Mouse (Mus musculus) kidney, postnatal 10 days (tissue): Measurements from ENCODE around the gene Atp10a.

ENCODE experiments used
- DNase-seq: peaks from one replicate; pipeline ENCODE4 v3.0.0; 2021; ENCODE audit warnings: mixed read lengths

The Atp10a gene

DNA sequence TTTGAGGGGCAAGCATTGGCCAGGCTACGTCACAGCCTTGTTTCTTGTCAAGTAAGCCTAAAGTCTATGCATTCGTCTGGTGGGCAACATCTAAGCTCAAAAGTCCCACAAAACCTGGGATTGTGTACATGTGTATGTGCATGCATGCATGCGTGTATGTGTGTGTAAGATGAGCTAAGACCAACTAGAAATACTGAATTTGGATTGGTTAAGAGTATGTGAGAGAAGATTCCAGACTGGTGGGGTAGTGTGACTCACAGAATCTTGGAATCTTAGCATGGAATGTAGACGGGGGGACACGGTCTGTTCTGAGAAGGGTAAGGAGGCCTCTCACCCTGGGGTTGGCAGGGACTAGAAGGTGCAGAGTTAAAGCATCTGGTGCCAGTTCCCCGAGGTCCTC is at the start of gene Atp10a:
Gene Atp10a (plus strand): TSS at position 301 of the 400 bp plus-strand sequence.
- no peak for DNase-seq

DNA sequence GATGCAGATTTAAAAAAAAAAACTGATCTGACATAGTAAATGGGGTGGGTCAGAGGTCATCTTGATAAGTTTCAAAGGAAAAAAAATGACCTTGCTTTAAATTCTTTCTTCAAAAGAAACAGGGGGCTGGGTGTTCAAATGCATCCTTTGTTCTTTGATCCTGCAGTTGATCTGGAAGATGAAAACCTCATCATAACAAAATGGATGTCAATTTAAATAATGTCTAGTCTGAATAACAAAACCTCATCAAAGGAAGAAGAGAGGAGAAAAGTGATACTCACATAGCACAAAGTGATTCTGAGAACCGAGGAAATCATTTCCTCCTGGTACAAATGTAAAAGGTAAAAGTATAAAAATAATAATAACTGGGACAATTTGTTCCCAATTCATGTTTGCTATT is 37.9 kb upstream of the Atp10a start:
- no peak for DNase-seq

DNA sequence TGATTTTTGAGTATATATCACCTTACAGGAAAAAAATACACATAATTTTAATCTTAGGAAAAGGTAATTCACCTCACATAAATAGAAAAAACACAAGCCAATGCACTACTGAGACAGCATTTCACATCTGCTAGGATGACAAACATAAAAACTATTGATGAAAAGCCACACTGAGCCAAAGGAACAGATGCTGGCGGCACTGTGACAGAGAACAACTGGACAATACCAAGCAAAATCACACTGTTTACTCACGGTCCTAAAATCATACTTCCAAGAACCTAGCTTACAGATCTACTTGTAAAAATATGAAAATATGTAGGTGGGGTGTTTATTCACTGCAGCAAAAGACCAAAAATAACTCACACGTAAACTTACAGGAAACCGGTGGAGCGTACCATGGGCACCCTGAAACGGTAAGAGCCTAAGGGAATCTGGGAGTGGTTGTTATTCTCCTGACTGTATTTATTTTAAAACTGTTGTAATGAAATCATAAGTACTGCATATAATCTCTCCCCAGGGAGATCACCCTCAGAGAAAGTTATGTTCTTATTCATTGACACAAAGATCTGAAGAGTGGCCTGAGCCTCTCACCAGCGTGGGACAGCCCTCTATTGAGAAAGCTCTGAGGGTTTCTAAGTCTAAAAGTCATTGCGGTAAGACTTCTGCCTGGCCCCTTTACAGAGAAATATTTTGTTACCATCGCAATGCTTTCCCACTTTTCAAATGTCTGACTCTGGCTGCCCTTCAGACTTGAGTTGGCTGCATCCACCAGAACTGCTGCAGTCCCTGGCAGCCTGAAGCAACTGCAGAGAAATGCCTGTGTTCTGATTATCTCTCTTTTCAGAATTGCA is 29.4 kb upstream of the Atp10a start:
- peak; percentile 5 for DNase-seq

DNA sequence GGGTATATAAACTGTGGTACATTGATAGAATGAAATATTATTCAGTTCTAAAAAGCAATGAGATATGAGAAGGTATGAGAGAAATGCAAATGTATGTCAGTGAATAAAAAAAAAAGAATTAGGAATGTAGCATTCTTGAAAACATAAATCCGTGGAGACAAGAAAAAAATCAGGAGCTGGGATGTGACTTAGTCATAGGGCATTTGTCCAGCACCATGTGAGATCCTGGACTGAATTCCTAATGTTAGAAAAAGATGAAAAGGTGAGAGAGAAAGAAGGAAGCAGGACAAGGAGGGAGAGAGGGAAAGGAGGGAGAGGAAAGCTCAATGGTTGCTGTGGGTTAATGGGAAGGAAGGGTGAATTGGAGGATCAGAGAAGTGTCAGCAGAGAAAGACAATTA is 28.6 kb upstream of the Atp10a start:
- DNase-seq = no peak

DNA sequence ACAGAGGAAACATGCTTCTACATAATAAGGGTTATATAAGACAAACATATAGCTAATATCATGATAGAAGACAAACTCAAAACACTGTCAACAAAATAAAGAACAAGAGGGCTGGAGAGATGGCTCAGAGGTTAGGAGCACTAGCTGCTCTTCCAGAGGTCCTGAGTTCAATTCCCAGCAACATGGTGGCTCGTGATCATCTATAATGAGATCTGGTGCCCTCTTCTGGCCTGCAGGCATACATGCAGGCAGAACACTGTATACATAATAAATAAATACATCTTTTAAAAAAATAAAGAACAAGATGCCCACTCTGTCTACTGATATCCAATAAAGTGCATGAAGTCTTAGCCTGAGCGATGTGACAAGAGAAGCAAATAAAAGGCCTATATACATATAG is 26.7 kb upstream of the Atp10a start:
- DNase-seq = no peak

DNA sequence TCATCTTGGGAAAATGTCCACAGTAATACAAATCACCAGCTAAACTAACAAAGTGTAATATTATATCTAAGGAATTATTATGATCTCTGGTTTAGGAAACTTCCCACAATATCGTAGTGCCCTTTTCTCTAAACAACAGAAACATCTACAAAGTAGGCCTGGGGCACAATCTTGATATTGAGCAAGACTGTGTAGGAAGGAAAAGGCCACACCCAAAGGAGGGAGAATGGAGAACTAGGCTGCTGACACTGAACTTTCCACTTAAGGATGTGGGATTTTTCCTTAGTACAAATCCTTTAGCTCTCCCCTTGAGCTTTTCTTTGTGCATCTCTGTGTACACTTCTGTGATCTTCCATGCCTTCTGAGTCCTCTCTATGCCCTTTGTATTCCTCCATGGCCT is 22.3 kb upstream of the Atp10a start:
- DNase-seq = no peak

DNA sequence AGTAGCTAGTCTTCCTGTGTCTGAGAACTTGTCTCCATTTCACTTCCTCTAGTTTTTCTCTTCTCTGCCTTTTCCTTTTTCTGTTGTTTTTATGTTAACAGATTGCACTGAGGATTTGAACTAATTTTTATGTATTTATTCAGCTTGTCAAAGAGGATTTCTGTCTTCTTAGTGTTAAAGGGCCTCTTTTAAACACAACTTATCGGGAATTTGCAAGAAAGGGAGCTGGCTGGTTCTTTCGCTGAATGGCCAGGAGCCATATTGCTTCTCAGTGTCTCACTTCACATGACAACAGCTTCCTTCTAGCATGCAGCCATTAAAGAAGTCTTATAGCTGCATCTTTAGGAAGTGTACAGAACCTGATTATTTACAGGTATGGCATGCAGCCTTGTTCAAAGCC is 16.3 kb upstream of the Atp10a start:
- DNase-seq = no peak

DNA sequence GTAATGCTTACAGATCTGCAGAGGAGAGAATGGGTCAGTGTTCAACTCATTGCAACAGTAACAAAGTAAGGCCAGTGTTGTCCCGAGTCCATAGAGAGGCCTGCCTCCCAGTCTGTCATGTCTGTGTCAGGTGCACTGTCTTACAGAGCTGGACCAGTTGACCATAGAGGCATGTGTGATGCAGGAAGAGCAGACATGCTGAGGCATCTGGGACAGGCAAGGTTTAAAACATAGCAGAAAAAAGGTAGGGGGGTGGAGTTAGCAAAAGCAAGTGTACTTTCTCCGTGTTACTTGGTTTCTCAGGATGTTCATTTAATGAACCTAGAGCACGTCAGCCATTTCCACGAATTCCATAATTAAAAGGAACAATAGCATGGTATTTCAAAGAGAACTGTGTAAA is 15.5 kb upstream of the Atp10a start:
- no peak for DNase-seq

DNA sequence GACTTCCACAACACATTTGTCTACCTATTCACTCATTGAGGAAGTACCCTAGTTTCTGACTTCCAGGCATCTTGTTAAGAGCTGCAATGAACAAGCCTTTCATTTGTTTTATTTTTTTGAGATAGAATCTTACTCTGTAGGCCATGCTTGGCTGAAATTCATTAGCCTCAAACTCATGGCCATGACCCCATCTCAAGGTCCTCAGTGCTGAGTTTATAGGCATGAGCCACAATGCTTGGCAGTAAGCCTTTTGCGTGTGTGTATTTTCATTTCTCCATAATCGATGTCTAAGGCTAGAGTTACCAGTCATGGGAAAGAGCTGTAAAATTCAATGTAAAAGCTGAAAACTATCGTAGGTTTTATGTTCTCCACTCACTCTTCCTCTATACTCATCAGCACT is 14.1 kb upstream of the Atp10a start:
- DNase-seq = no peak

DNA sequence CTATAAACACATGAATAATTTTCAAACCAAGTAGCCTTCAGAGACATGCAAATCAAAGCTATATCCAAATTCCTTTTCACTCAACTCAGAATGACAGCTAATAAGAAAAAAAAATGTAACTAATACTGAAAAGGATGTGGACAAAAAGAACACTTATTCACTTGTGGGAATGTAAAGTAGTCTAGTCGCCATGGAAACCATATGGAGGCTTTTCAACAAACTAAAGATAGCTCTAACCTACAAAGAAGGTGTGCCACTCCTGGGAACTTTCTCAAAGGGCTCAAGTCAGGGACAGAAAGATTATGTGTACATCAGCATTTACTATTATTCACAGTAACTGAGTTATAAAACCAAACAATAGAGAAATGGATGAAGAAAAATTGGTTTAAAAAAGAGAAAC is 8.6 kb upstream of the Atp10a start:
- no peak for DNase-seq

DNA sequence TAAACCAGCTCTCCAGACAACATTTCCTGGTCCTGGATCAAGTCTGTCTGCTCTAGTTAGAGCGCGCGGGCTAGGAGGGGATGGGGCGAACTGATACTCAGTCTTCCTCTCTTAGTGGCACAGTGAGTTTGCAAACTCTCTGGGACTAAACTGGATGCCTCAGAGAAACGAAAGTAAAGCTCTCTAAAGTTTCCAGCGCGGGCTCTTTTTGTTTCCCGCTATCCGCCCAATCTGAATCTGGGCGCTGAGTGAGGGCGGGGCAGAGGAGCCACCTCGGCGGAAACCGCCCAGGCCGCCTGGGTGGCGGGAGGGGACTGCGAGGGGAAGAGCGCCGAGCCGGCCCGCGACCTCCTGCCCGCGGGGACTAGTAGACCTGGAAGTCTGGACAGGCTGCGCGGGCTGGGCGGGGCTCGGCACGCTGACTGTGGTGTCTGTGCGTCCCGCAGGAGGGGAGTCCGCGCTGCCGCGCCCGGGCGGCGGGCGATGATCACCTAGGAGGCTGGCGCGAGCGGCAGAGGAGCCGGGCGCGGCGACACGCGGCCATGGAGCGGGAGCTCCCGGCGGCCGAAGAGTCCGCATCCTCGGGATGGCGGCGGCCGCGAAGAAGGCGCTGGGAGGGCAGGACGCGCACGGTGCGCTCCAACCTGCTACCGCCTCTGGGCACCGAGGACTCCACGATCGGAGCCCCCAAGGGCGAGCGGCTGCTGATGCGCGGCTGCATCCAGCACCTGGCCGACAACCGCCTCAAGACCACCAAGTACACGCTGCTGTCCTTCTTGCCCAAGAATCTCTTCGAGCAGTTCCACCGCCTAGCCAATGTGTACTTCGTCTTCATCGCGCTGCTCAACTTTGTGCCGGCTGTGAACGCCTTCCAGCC is 2.2 kb downstream of the Atp10a start:
- DNase-seq = peak; percentile 73

DNA sequence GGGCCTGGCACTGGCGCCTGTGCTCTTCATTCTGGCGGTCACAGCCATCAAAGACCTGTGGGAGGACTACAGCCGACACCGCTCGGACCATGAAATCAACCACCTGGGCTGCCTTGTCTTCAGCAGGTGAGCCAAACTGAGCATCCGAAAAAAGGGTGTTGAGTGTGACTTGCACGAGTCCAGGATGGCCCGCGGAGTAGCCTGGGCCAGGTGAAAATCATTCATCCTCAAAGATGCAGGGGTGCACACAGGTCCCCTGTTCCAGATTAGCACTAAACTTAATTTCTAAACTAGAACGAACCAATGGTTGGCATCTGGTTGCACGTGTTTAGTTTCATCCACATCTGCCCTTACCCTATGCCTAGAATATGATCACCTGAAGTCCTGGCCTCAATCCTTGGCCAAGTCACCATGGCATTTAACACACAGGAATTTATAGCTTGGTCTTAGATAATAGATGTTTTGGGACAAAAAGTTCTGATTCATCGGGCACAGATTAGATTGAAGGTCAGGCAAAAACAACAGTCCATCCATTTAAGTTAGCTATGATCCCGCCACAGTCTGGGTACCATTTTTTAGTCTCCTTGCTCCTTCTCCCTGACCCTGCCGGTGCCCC is 2.9 kb downstream of the Atp10a start:
- no peak for DNase-seq

DNA sequence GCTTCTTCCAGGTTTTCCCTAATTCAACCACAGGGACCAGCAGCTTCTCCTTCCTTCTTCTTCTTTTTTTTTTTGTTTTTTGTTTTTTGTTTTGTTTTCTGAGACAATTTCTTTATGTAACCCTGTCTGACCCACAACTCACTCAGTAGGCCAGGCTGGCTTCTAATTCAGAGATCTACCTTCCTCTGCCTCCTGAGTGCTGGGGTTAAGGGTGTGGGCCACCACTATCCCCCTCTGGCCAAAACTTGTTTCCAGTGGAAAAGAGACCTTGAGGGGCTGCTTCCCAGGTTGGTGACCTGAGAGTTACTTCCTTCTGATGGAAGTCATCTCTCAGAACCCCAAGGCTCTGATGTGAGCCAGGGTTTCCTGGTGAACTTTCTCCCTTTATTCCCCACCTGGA is 4.1 kb downstream of the Atp10a start:
- no peak for DNase-seq

DNA sequence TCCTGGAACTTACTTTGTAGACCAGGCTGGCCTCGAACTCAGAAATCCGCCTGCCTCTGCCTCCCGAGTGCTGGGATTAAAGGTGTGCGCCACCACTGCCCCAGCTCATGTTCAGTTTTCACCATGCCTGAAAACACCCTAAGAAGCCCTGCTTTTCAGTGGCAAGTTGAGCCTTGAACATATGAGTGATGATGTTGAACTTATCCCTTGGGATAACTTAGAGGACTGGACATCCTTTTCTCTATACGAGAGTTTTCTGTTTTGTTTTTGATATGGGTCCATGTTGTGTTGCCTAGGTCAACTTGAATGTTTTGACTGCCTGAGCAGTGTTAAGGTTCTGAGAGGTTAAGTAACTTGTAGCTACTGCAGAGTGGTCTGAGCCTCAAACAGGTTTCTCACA is 4.7 kb downstream of the Atp10a start:
- no peak for DNase-seq

DNA sequence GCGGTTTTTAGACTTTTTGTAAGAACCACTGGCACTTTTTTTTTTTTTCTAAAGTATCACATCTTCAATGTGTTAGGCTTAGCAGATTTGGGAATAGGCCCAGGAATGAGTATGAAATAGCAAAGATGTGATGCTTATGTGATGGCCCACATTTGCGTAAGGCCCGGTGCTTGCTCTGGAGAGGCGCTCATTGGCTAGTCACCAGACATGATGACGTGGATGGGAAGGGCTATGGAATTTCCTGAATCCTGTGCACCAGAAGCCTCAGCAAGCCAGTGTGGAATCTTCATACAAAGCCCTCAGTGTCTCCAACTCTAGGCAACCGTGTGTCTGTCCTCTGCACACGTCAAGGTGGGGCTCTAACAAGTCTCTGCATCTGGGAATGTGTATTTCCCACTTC is 5.1 kb downstream of the Atp10a start:
- no peak for DNase-seq

DNA sequence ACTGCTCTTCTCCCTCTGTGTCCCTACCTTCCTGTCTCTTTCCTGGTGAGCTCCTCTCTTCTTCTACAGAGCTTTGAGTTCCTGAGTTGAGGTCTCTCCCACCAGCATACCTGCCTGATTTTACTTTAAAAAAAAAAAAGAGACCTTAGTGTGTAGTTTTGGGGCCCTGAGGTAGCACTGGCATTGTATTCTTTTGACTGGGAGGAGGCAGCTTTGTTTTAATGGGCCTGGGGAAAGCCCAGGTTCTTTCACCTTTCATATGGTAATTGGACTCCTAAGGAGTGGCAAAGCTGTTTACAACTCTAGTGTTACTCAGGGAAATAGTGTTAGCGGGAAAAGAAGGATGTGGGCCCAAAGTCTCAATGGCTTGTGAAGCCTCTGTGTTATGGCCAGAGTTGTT is 12.7 kb downstream of the Atp10a start:
- DNase-seq = no peak

DNA sequence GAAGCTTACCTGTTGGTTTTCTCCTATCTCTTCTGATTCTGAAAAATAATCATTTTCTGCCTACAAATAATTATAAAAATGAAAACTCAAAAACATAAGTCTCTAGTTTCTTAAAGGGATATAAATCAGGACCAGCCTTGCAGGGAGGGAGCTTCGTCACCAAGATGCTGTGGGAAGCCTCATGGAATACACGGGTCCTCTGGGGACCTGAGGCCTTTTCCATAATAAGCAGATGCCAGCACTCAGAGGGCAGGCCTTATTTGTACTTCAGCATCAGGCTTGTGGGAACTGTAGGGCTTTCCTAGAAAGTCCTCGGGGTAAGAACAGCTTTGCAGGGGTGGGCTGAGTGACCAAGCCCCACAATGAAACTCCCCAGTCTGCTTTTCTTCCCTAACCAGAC is 20.1 kb downstream of the Atp10a start:
- no peak for DNase-seq

DNA sequence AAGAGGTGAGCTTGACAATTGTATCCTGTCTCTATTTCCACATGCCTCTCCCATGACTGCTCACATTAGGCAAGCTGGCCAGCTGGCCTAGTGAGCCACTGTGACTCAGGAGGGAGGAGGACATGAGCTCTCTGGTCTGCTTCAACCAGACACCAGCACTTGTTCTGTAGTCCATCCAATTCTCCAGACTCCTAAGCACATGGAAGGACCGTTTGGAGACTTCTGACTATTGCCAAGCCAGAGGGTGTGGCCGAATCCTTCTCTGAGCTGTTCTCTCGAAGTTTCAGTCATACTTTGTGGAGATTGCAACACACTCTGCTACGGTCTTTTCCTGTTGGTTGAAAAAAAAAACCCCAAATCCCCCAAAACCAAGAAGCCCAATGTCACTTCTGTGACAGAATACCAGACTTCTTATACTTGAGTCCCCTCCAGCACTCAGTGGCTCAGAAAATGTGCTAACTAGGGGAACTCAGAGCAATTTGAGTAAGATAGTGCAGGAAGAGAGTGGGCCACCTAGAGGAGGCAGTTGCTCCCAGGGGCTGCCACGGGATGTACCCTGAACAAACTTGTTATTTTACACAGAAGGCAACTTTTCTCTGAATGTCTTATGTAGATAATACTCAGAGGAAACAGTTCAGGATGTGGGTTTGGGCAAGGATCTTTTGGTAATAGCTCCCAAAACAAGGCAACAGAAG is 21.3 kb downstream of the Atp10a start:
- no peak for DNase-seq

DNA sequence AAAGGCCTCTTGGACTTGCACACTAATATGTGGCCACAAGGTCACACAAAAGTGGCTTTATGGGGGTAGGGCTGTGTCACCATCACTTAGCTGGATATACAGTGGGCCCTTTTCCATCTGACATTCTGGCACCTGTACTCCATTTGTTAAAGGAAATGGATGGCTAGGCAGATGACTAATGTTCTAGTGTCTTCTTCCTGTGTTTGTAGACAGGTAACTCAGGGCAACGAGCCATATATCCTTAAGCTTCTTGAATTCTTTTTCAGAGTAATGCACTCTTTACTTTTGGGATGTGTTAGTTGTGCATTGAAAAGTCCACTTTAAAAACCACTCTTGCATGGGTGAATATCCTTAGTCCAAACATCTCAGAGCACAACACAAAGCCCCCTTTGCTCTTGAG is 30.0 kb downstream of the Atp10a start:
- no peak for DNase-seq

DNA sequence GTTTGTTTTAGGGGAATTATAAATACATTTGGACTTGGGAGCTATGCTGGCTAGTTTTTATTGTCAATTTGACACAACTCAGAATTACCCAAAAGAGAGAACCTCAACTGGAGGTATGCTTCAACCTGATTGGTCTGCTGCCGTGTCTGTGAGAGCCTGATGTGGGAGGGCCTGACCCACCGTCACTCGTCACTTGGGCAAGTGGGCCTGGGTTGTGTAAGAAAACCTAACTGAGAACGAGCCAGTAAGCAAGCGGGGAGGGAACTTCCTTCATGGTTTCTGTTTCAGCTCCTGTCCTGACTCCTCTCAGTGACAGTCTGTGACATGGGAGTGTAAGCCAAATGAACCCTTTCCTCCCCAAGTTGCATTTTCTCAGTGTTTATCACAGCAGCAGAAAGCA is 30.6 kb downstream of the Atp10a start:
- no peak for DNase-seq

DNA sequence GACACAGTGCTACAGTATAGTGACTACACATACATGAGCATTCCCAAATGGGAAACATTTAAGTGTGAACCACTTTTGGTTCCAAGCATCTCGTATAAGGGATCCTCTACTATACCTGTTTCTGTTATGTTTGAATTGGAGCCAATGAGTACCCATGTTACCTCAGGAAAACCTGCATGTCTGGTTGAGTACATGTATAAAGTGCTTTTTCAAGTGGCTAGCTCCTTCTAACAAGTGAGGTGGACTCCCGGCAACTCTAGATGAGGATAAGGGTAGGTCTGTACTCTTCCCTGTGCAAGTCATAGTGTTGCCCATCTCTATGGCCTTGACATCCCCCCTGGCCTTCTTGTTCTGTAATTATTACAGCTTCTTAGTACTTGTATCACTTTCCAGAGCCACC is 31.0 kb downstream of the Atp10a start:
- no peak for DNase-seq

DNA sequence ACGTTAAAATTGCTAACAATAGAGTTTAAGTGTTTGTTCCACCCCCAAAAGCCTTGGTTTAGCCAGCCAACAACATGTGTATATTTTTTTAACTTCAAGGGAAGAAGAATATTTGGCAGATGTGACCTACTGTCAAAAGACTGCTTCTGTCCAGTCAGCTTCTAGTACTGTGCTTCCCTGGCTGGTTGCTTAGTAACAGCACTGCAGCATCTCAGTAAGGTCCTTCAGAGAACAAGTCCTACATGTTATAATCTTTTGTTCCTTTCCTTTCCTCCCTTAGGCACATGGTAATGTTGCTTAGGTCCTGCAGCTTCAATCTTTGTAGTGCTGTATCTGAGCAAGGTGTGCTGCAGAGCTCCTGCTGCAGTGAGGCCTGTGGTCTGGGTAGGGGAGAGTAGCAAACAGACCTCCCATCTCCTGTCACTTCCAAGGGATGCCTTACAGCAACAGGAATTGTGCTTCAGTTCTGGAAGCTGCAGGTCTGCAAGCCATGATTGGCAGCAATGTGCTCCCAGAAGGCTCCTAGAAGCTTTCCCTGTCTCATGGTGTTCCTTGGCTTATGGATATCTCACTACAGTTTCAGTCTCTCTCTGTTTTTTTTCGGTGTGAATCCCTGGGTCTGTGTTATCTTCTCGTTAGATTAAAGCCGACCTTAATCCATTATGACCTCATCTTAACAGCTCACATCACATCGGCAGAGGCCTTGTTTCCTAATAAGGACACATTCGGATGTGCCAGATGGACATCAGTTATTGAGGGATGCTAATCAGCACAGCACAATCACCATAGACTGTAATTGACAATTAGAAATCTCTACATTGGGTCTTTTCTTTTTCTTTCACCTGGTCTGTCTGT is 34.3 kb downstream of the Atp10a start:
- no peak for DNase-seq
